Mouse (Mus musculus) CD4-positive, CD25-positive, alpha-beta regulatory T cell, adult 2 months (primary cell): ENCODE data around the gene Dpp6.

ENCODE experiments used
- DNase-seq: peaks from one replicate; pipeline ENCODE4 v3.0.0-alpha.2; 2012; ENCODE audit warnings: low read depth, low spot score

The Dpp6 gene

GRCm38 (mm10) chr5:26816975-26817941, at the start of gene Dpp6:
Gene Dpp6 (plus strand): TSS chr5:26817203.
- DNase-seq, result no peak

DNA sequence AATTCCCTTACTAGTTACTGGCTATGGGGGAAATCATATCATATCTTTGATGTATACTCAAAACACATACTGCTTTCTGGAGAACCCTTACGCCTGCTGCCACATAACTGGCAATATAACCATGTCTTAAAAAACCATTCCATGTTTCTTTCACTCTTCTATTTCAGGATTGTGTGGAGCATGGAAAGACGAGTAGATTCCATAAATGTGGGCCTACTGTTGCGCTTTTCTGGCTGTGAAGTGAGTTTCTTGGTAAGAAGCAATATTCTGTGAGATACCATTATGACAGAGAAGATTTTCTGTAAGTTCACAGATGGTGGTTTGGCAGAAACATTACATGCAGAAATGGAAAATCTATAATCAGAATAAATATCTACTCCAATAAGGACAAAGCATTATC, 33.0 kb upstream of the Dpp6 start:
- no peak for DNase-seq

GRCm38 (mm10) chr5:26795524-26795923, 21.5 kb upstream of the Dpp6 start:
- no peak for DNase-seq

- no peak for DNase-seq
Measured at GRCm38 (mm10) chr5:26835972-26836371, 19.0 kb downstream of the Dpp6 start.

DNA sequence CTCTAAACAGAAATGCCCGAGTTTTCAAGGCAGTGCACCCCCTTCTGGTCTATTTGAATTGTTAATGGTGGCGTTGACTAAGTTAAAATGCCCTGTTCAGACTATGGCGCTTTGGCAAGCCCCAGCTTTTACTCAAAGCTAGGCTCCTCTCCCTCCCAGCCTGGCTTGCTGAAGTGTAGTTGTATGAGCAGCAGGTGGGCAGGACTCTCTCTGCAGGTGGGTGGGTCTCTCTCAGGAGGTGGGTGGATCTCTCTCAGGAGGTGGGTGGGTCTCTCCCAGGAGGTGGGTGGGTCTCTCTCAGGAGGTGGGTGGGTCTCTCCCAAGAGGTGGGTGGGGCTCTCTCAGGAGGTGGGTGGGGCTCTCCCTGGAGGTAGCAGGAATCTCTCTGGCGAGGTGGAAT, 24.1 kb downstream of the Dpp6 start:
- no peak for DNase-seq

DNA sequence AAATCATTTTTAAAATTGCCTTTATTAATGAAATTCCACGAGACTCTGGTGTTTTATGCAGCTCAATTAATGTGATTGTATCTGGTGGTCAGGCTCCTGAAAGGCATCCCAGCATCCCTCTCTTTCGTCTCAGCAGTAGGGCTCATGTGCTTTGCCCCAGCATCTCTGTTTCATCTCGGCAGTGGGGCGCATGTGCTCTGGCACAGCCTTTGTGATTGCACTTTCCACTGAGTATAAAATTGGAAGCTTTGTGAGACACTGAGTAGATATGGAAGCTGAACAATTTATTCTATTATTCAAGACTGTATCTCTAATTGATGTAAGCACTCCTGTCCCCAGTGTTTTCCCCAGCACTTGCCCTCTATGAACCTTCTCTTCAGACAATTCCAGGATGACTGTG, 37.7 kb downstream of the Dpp6 start:
- no peak for DNase-seq

GRCm38 (mm10) chr5:26875449-26875848, 58.4 kb downstream of the Dpp6 start:
- DNase-seq, result no peak

DNA sequence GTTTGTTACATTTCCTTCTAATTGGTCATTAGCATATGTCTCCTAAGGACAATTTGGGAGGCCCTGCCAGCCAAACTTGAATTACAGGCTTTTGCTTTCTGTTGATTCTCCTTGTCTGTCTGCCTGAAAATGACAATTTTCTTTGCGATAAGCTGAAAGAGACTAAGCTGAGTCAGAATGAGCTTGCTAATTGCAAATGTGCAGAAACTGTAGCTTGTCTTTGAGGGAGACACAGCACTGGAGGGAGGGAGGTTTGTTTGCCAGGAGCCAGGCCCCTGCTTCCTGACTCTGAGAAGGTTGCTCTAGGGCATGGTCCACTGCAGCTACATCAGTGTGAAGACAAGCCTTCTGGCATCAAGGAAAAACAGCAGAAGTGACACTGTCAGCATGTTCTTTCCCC, 70.5 kb downstream of the Dpp6 start:
- DNase-seq, result no peak

DNA sequence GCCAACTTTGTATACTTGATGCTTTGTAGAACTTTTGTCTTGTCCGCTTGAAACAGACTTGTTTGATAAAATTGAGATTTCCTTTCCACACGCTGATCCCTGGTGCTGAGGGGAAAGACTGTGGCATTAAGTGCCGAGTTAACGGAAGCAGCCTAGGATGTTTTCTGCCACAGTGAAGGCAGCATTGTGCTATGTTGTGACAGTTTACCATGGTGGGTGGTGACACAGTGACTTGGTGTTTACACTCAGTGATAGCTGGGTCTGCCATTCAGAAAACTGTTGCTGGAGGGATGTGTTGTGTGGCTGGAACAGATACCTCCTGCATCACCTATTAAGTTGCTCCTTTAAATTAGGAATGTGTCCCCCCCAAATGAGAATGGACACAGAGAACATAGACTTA, 71.1 kb downstream of the Dpp6 start:
- DNase-seq, result no peak

GRCm38 (mm10) chr5:26894346-26894745, 77.3 kb downstream of the Dpp6 start:
- no peak for DNase-seq

- no peak for DNase-seq
Measured at GRCm38 (mm10) chr5:26903786-26904185, 86.8 kb downstream of the Dpp6 start.

GRCm38 (mm10) chr5:26904324-26905041, 87.5 kb downstream of the Dpp6 start:
- no peak for DNase-seq

DNA sequence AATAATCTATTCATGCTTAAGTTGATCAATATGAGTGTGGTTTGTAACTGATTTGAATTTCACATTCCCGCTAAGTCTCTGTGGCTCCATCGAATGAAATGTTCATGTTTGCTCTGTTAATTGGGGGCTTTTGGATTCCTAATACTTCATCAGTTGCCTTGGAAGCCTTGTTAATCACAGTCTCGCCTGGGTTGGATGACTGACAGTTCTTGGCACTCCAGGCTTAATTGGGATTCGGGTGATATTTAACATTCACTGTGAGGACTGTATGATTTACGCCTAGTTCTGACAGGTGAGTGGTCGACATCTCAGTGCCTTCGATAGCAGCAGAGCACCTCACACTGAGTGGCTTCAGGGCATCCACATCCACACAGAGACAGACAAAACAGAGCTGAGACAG, 90.1 kb downstream of the Dpp6 start:
- no peak for DNase-seq

DNA sequence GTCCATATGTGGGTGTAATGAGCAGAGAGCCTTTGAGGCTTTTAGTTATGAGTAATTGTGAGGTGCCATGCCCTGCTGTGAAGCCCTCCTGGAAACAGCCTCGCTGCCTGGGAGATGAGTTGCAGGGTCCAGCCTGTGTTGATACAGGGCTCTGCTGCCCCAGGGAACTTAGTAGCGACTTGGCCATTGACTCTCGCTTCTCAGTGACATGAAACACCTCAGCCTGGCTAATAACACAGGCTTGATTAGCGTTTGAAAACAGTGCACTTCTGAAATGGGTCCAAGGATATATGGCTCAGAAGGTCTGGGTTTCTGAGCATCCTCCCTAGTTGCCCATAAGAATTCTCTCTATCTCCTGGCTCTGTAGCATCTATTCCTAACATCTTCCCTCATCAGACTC, 91.6 kb downstream of the Dpp6 start:
- DNase-seq, result no peak

- DNase-seq, result no peak
Measured at GRCm38 (mm10) chr5:26910353-26910752, 93.3 kb downstream of the Dpp6 start.

GRCm38 (mm10) chr5:26911965-26912364, 95.0 kb downstream of the Dpp6 start:
- no peak for DNase-seq

GRCm38 (mm10) chr5:26918763-26919162, 101.8 kb downstream of the Dpp6 start:
- no peak for DNase-seq

DNA sequence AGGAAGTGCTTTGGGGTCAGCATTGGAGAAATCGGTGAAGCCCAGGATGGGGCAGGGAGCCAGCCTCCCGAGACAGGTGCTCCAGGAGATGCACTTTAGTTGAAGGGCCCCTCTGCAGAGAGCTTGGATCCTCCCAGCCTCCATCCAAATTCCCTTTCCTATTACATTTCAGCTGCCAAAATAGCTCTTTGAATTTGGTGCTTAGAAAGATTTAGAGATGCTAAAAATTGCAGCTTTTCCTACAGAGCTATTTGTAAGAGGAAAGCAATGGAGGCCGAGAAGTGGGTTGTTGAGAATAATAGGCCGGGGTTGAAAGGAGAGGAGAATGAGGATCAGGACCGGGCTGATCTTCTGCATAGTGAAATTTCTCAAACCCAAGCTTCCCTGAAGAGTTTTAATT, 107.5 kb downstream of the Dpp6 start:
- DNase-seq, result no peak

DNA sequence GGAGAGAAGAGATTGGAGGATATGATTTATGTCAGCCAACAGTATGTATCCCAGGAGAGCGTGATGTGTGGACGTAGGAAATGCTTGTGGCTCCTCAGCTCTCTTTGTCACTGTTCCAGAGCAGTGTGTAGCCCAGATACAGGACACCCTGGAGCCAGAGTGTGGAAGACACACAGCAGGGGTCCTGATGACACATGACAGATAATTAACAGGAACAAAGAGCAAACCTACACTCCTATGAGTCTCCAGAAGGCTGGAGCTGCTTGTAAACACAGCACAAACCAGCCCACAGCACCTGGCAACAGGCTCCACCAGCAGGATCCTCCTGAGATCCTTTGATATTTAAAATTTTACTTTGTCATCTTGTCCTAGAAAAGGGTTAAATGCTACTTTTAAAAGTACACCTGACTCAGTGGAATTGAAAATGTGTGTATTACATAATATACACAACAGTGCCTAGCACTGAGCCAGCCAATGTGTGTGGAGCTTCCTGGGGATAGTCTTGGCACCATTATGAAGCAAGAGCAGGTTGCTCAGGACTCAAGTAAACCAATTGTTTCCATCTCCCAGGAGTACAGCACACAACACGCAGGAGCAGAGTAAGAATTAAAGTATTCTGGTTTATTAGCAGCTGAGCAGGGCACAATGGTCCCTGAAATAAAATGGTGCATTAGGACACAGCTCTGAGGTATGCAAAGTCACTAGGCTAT, 115.6 kb downstream of the Dpp6 start:
- DNase-seq, result no peak

DNA sequence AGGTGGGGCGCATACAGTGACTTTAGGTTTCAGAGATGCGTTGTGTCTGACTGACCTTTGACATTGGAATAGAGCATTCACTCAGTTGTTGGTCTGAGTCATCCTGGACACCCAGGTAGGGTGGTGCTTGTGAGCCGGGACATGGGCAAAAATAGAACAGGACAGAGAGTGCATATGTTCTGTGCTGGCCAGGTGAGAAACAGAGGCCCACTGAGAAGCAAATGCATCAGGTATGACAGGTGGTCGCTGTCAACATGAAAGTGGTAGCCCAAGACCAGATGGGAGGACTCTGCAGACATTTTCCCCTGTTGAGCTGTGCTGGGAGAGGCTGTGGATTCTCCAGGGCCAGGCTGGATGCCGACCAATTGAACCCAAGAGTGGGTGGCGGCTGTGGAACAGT, 117.9 kb downstream of the Dpp6 start:
- no peak for DNase-seq

DNA sequence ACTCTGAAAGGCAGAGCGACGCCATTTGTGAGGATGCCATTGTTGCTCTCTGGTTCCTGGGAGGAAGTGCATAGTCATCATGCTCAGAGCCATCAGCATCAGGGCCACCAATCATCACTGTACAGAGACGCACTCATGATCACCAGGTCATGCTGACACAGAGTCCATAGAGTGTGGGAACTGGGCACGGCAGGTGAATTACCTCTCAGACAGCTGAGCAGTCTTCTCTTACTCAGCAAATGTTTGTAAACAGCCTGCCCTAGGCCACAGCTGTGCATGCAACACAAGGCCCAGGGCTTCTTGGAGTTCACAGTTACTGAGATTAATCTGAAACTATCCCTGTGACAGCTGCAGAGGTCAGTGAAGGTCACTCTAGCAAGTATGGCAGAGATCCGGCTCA, 124.5 kb downstream of the Dpp6 start:
- no peak for DNase-seq
